11 mouse cellular contexts compared by ENCODE assay signal in the genomic region with DNA sequence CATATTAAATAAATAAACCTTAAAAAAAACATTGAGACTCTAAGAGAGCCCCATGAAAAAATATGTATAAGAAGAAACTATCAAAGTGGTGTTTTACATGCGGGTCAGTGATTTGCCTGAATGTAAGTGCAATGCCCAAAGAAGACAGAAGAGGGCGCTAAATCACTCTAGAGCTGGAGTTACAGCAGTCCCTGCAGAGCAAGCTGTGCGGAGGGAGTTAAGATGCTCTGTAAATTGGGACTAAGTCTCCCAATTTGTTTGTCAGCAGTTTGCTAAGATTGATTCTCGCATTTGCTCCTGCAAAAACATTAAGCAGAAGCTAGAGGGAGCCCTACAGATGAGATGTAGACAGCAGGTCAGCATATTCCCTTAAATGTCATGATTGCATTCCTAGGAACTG. TPM values are rescaled to one million over a fixed set of nuclear protein-coding genes. Genes with fewer than 3 reads are reported as not detected.
DNase-seq lines count a peak whose midpoint lies in the region; ATAC-seq and TF ChIP-seq lines count a peak whose summit lies in the region.
"Had no signal": no experiment of that assay in that cellular context is flagged by ENCODE, and none has a peak within 500 bp of the region (broad histone marks: within the 10 kb centered on the region; RNA-seq: fewer than 3 reads in every experiment).

No protein-coding gene starts in this region.

- DNase-seq in layer of hippocampus, adult 11-12 months (ENCODE audit: low spot score), result peak; percentile 56
- no peak for DNase-seq in layer of hippocampus, adult 9-11 months
- DNase-seq in NIH3T3 (ENCODE audit: low read depth) (peak; percentile 52), MN1 (ENCODE audit: low spot score) (no peak)
- DNase-seq in cerebellum, adult 9-10 months, result peak; percentile 34
- peak; percentile 45 for DNase-seq in liver, postnatal 0 days
- no peak for DNase-seq in stomach, postnatal 0 days (ENCODE audit: low spot score)

- ATAC-seq in liver, postnatal 0 days, result no peak
- ATAC-seq in stomach, postnatal 0 days (ENCODE audit: low FRiP score, low TSS enrichment), result no peak
- no peak for ATAC-seq in hindbrain, embryonic 13.5 days (ENCODE audit: low FRiP score)

- H3K27me3 ChIP-seq in liver, postnatal 0 days (ENCODE audit: insufficient read depth, low read length), result no peaks in the 10 kb centered on the region
- no peaks in the 10 kb centered on the region for H3K27me3 ChIP-seq in stomach, postnatal 0 days (ENCODE audit: control insufficient read depth, insufficient read depth, low read length)
- H3K27me3 ChIP-seq in hindbrain, embryonic 13.5 days, result no peaks in the 10 kb centered on the region
- H3K27me3 ChIP-seq: embryonic facial prominence, embryonic 15.5 days had no signal

- TF ChIP-seq CTCF in liver, postnatal 0 days (IDR thresholded peaks at IDR 0.05; ENCODE audit: low read depth), result peak; percentile 70
- peak; percentile 61 for TF ChIP-seq CTCF in stomach, postnatal 0 days (IDR thresholded peaks at IDR 0.05; ENCODE audit: low read depth)

- no peak overlapping the region for H3K27ac ChIP-seq in liver, postnatal 0 days (ENCODE audit: low read depth)
- H3K27ac ChIP-seq in stomach, postnatal 0 days (replicated peaks), result no peak overlapping the region
- no peak overlapping the region for H3K27ac ChIP-seq in hindbrain, embryonic 13.5 days
- H3K27ac ChIP-seq: embryonic facial prominence, embryonic 15.5 days had no signal

- H3K4me1 ChIP-seq in liver, postnatal 0 days (ENCODE audit: insufficient read depth), result peaks cover 3% of the 10 kb centered on the region
- H3K4me1 ChIP-seq in stomach, postnatal 0 days (replicated peaks; ENCODE audit: control insufficient read depth, insufficient read depth), result peaks cover 1% of the 10 kb centered on the region; the same call in 1 of the 2 replicates
- H3K4me1 ChIP-seq in hindbrain, embryonic 13.5 days (replicated peaks), result peaks cover 7% of the 10 kb centered on the region; the same call in 1 of the 2 replicates

- H3K9ac ChIP-seq in liver, postnatal 0 days (replicated peaks), result no peak overlapping the region
- H3K9ac ChIP-seq in stomach, postnatal 0 days (ENCODE audit: low read length), result no peak overlapping the region
- no peak overlapping the region for H3K9ac ChIP-seq in hindbrain, embryonic 13.5 days
- H3K9ac ChIP-seq: embryonic facial prominence, embryonic 15.5 days had no signal

- no peaks in the 10 kb centered on the region for H3K9me3 ChIP-seq in liver, postnatal 0 days (ENCODE audit: low read length)
- no peaks in the 10 kb centered on the region for H3K9me3 ChIP-seq in stomach, postnatal 0 days (ENCODE audit: control insufficient read depth, low read length)
- H3K9me3 ChIP-seq in hindbrain, embryonic 13.5 days, result no peaks in the 10 kb centered on the region
- H3K9me3 ChIP-seq: embryonic facial prominence, embryonic 15.5 days had no signal

- H3K4me2 ChIP-seq in liver, postnatal 0 days (ENCODE audit: low read depth, low read length), result no peak overlapping the region
- H3K4me2 ChIP-seq in stomach, postnatal 0 days (replicated peaks; ENCODE audit: low read depth), result no peak overlapping the region
- H3K4me2 ChIP-seq in hindbrain, embryonic 13.5 days, result no peak overlapping the region
- H3K4me2 ChIP-seq: embryonic facial prominence, embryonic 15.5 days had no signal

- no peaks in the 10 kb centered on the region for H3K36me3 ChIP-seq in liver, postnatal 0 days (replicated peaks; ENCODE audit: insufficient read depth, low read length)
- no peaks in the 10 kb centered on the region for H3K36me3 ChIP-seq in stomach, postnatal 0 days (ENCODE audit: control insufficient read depth, insufficient read depth, low read length)
- no peaks in the 10 kb centered on the region for H3K36me3 ChIP-seq in hindbrain, embryonic 13.5 days
- H3K36me3 ChIP-seq: embryonic facial prominence, embryonic 15.5 days had no signal

- no peak for TF ChIP-seq EP300 in liver, postnatal 0 days (IDR thresholded peaks at IDR 0.05; ENCODE audit: low read depth)
- TF ChIP-seq EP300 in stomach, postnatal 0 days (optimal IDR thresholded peaks at IDR 0.05), result no peak

- 58% methylated on average over 4 of the region's 4 CpGs for WGBS in liver, postnatal 0 days (ENCODE audit: insufficient replicate concordance)
- WGBS in stomach, postnatal 0 days, result 73% methylated on average over 4 of the region's 4 CpGs
- 80% methylated on average over 4 of the region's 4 CpGs for WGBS in hindbrain, embryonic 13.5 days

- H3K4me3 ChIP-seq in liver, postnatal 0 days (ENCODE audit: low read depth, low read length), result no peak overlapping the region
- no peak overlapping the region for H3K4me3 ChIP-seq in stomach, postnatal 0 days (ENCODE audit: low read depth, low read length)
- H3K4me3 ChIP-seq in hindbrain, embryonic 13.5 days, result no peak overlapping the region
- H3K4me3 ChIP-seq: embryonic facial prominence, embryonic 15.5 days had no signal

RNA-seq across cellular contexts. Expression of gene Slc47a2, which starts 37.3 kb away (rescaled TPM):
- not detected in 2 replicates for polyA plus RNA-seq in liver, postnatal 0 days (2015; fragmentation: Nextera tagmentation; extraction: Ambion mirVana)
- polyA plus RNA-seq in stomach, postnatal 0 days (2015; fragmentation: Nextera tagmentation; extraction: Ambion mirVana), result 0.12 and 0.29 TPM in 2 replicates
- 0.09 TPM in 1 of 2 replicates, not detected in the other for polyA plus RNA-seq in hindbrain, embryonic 13.5 days (2015; fragmentation: Nextera tagmentation; extraction: Ambion mirVana)
- polyA plus RNA-seq: large intestine, adult 2 months; neural tube, embryonic 11.5 days had no signal

RNA-seq across cellular contexts. Expression of gene Aldh3a2, which starts 38.1 kb away (rescaled TPM):
- 89.8 and 93.3 TPM in 2 replicates for polyA plus RNA-seq in liver, postnatal 0 days (2015; fragmentation: Nextera tagmentation; extraction: Ambion mirVana)
- polyA plus RNA-seq in stomach, postnatal 0 days (2015; fragmentation: Nextera tagmentation; extraction: Ambion mirVana), result 68.0 and 68.4 TPM in 2 replicates
- 26.9 and 27.0 TPM in 2 replicates for polyA plus RNA-seq in hindbrain, embryonic 13.5 days (2015; fragmentation: Nextera tagmentation; extraction: Ambion mirVana)

Comparison
In these comparisons a context has a peak if more than half of its experiments do, and no peak if none do; other contexts are left out.
1. DNase-seq: peak in layer of hippocampus, adult 11-12 months (single experiment), NIH3T3 (single experiment), cerebellum, adult 9-10 months (single experiment) and liver, postnatal 0 days (single experiment); none in layer of hippocampus, adult 9-11 months (single experiment), stomach, postnatal 0 days (single experiment) and MN1 (single experiment).